Mouse (Mus musculus): Measurements from ENCODE around the gene Scamp4. TPM values are rescaled to one million over a fixed set of nuclear protein-coding genes. Genes with fewer than 3 reads are reported as not detected.

Scamp4 gene
- total RNA-seq (2014; fragmentation: Nextera tagmentation) = 56.1 and 71.8 TPM in 2 replicates
- total RNA-seq (2017) = 12.7 and 23.3 TPM in 2 replicates

DNA sequence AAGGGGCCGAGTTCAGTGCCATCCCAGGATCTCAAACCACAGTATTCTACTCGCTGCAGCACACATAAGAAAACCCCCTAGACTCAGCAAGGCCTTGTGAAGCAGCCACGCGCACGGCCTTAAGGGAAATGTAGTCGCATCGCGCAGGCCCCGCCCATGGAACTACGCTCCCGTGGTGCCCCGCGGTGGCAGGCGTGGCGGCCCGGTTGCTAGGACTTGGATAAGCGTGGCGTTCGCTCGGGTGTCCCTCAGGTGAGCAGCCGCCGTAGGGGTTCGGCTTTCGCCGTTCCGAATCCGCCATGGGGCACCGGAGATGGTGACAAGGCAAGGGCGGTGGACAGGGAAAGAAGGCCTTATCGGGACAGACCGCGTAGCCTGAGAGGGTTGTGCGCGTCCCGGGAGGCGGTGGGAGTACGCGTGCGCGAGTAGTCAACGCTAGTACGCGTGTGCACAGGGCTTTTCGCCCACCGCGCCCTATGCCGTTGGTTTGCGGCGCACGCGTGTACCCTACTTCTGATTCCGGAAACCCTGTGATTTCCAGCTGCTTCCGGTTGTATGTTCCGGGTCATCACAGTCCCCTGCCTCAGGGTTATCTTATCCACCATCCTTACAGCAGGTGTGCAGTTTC is at the start of gene Scamp4, which contains the start of gene Adat3:
Gene Scamp4, plus strand, starts transcription at position 175 of the 628 bp plus-strand sequence.
Gene Adat3, plus strand, starts transcription at position 183 of the 628 bp plus-strand sequence.
- peak; percentile 89 for ATAC-seq (replicated peaks; ENCODE audit: low FRiP score, low TSS enrichment, poor library complexity, severe bottlenecking)

DNA sequence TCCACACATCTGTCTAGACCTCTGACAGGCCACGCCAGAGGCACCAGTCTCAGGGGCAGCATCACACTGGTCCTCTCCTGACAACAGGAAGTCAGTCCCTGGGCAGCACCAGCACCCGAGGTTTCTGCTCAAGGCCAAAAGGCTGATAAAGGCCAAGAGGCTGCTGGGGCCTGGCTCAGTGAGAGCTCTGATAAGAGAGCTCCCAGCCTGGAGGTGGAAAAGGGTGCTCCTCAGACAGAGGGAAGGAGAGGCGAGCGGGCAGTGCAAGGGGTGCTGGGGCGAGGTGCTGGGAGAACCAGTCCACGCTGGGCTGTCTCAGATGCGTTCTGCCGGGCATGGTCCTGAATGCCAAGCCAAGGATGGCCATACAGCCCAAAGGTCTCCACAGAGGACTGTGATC is 49.1 kb upstream of the Scamp4 start:
- ATAC-seq (replicated peaks; ENCODE audit: low FRiP score, low TSS enrichment, poor library complexity, severe bottlenecking) = peak; percentile 80

DNA sequence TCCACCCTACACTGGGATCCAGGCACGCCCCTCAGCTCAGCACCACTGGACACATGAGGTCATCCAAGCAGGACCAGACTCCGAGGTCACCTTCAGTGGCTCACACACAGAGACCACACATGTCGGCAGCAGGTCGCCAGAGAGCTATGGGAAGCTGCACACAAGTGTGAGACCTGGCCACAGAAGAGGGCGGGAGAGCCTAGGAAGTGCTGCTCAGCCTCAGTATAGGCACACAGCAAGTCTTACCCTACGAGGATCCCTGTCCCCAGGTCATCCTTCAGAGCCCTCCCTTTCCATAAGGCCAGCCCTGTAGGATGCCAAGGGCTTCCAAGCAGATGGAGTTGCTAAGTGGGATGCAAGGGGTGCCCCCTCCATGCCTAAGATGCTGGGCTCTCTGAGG is 48.7 kb upstream of the Scamp4 start:
- ATAC-seq (replicated peaks; ENCODE audit: low FRiP score, low TSS enrichment, poor library complexity, severe bottlenecking) = 0 out of 2 replicates have a peak, but pooled peaks have one; percentile 8

DNA sequence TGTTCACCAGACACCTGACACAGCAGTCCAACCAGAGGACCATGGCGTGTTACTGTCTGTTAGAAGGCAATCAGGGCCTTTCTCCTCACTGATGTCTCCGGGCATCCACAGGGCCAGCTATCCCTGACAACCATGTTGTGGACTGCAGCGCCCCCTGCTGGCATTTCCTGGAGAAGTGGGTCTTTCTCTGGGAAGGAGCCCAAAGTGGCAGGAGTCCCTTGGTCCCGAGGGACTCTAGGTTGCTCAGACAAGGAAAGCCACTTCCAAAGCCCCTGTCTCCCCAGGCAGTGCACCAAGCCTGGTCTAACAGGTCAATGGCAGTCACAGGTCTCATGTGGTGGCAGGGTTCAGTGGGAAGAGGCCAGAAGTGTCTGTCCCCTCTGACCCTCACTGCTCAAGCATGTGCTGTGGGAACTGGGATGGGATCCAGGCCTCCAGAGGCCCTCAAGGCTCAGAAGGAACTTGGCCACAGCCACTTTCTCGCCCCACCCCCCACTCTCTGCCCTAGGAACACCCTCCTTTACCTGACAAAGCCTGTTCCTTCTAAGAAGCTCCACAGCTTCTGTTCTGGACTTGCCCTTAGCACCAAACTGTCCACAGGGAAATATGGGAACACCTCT is 45.2 kb upstream of the Scamp4 start:
- ATAC-seq (replicated peaks; ENCODE audit: low FRiP score, low TSS enrichment, poor library complexity, severe bottlenecking) = 0 out of 2 replicates have a peak, but pooled peaks have one; percentile 18

DNA sequence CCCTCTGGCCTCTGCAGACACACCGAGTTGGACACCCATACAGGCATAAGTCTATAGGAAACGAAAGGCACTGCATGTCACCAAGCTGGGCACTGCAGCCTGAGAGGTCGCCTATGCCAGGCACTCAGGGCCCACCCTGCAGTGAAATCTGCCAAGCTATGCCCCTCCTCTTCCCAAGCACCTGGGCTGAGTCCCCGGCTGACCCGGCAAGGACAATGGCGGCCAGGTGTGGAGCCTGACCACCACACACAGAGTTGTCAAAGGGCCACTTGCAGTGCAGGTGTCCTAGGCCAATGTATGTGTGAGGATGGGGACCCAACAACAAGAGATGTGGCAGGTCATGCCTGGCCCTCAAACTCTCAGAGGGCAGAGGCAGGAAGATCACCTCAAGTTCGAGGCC is 43.2 kb upstream of the Scamp4 start:
- no peak for ATAC-seq (replicated peaks; ENCODE audit: low FRiP score, low TSS enrichment, poor library complexity, severe bottlenecking)

DNA sequence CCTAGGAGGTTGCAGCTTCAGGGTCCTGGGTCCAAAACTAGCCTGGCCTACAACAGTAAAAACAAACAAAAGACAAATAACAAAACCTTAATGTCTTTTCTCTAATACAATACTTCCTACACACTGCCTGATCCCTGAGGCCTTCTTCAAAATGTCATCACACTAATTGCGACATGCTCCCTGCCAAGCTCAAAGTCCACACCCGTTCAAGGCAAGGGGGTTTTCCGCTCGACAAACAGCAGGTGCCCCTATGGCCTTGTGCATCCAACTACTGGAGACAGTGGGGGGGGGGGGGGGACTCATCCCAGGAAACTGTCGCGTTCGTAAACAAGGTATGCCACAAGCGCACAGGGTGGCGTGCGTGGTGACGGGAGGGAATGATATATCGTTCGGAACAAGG is 42.1 kb upstream of the Scamp4 start:
- no peak for ATAC-seq (replicated peaks; ENCODE audit: low FRiP score, low TSS enrichment, poor library complexity, severe bottlenecking)

DNA sequence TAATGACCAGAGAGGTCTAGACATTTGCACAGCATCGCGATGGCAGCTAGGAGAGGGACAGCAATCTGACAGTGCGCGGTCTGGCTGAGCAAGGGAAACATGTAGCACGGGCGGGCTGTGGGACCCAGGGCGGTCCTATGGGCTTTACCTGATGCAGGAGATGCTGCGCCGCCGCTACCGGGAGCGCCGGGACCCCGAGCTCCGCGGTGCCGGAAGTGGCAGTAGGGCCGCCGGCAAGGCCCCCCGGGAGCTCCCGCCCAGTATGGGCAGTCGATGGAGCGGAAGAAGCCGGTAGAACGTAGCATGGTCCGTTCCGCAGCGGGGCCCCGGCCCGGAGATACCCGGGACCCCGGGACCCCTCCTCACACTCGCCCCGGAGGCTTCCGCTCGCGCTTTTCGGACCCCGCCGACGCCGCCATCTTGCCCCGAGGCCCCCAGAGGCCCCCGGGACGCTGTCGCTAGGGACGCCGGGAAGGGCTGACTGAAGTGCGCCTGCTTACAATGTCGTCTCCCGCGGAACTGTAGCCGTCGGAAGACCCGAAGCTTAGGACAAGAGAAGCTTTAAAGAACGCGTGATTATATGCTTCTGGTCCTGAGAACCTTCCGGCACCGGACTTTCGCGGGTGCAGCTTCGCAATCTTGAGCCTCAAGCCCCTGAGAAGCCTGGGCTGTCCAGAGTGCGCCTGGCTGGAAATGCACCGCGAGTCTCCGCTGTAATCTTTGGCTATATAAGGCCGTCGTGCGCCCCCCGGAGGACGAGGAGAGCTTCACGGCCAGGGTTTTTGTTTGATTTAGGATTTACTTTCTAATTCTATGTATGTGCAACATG is 41.3 kb upstream of the Scamp4 start, which contains the start of gene Rexo1:
Gene Rexo1, minus strand, starts transcription at position 445 of the 829 bp plus-strand sequence.
- ATAC-seq (replicated peaks; ENCODE audit: low FRiP score, low TSS enrichment, poor library complexity, severe bottlenecking) = peak; percentile 79

DNA sequence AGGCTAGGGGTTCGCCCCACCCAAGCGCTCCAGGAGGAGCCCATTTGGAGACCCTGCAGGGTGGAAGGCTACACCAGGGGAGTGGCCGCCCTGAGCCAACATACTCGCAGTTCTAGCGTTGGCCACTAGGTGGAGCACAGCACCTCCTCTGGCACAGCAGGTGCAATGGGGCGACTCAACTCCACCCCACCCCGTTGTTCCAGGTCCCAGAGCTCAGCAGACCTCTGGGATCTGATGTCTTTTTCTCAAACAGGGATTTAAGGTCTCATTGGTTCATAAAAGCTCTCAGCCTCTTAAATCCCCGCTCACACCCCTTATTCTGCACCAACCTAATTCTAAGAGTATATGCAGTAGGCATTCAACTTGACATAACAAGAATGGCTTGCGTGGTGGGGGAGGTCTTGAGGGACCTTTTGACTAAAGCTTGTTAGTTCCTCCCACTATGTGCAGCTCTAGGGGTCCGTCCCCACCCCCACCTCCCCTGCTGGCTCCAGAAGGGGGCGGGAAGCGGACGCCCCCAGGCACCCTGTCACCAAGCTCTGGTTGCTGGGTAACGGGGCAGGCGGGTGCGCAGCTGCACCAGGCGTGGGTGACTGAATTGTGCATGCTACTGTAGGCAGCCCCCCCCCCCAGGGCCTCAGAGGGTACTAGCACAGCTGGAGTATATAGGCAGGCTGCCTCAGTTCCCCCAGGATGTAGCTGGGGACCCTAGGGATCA is 36.1 kb upstream of the Scamp4 start:
- ATAC-seq (replicated peaks; ENCODE audit: low FRiP score, low TSS enrichment, poor library complexity, severe bottlenecking) = peak; percentile 54; the same call in 1 of the 2 replicates

DNA sequence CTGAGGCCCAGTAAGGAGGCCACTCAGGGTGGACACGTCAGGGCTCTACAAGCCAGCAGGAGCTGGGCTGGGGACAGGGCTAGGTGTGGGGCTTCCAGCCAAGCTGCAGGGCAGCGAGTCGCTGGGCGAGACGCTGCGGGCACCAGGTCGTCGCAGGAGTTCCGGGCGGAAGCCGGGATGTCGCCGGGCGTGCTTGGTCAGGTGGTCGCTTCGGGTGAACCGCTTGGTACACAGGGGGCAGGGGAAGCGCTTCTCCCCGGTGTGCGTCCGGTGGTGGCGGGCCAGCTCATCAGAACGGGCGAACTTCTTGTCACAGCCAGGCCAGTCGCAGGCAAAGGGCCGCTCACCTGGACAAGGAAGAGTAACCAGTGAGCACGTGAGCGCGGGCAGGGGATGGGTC is 33.8 kb upstream of the Scamp4 start:
- no peak for ATAC-seq (replicated peaks; ENCODE audit: low FRiP score, low TSS enrichment, poor library complexity, severe bottlenecking)

DNA sequence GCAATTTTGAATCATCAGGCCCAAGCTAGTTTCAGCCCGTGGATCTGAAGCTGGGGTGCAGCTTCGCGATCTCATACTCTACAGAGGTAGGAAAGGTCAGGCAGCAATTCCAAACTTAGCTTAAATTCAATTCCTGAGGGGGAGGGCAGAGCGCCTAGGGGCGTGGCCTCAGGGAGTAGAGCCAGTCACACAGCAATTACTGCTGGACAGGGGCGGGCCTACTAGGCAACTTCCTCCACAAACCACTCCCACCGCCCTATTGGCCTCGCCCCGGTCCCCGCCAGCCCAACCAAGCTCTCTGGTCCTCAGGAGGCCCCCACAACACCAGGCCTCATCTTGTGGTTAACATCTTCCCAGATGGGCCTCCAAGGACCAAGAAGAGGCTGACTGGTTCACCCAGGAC is 33.0 kb upstream of the Scamp4 start:
- peak; percentile 60 for ATAC-seq (replicated peaks; ENCODE audit: low FRiP score, low TSS enrichment, poor library complexity, severe bottlenecking)

DNA sequence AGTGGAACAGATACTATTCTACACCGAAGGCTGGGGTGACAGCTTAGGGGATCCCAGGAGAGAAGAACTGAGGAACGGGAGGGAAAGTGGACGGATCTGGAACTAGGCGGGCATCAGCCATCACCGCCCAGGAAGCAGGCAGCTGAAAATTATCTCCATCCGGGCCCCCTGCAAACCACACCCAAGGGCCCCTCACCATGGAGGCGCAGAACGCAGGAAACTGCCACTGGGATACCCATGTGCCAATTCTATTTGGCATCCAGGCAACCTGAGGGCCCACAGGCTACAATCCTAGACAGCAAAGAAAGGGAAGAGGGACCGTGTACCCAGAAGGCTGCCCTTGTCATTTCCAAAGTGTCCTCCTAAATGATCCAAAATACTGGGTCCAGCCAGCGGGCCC is 32.3 kb upstream of the Scamp4 start:
- ATAC-seq (replicated peaks; ENCODE audit: low FRiP score, low TSS enrichment, poor library complexity, severe bottlenecking) = no peak

DNA sequence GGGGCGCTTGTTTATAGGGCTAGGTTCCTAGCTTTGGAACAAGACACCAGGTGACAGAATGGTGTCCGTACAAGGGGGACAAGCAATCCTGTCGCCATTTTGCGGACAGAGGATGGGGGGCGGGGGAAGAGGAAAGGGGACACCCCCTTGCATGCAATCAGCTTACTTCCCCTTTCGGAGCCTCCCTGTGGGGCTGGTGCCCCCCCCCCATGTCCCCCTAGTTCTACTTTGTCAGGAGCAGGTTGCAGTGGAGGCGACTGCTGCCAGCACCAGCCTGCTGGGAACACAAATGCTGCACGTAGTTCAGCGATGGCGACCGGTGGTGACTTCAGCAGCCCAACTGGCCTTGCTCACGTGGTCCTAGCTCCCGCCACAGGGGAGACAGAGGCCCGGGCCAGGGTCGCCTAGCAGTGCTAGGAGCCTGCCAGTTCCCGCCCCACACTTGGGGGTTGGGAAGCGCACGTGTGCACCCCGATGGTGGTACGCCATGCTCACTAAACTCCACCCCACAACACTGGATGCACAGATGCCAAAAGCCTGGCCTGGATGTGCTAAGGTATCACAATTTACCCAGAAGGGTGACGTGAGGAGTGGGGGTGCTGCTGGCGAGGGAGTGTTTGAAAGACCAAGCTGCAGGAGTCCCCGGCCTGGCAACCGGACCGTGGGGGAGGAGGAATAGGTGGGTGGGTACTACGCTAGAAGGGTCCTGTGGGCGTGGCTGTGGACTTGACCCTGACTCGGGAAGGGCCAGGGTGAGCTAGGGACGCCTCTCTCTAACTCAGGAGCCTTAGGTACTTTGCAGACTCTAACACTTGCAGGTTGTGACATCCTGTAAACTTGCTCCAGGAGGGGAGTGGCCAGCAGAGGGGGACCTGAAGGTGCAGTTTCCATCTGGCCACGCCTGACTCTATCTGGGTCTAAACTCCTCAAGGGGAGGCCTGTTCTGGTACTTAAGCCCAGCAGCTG is 31.5 kb upstream of the Scamp4 start:
- ATAC-seq (replicated peaks; ENCODE audit: low FRiP score, low TSS enrichment, poor library complexity, severe bottlenecking) = peak; percentile 13

DNA sequence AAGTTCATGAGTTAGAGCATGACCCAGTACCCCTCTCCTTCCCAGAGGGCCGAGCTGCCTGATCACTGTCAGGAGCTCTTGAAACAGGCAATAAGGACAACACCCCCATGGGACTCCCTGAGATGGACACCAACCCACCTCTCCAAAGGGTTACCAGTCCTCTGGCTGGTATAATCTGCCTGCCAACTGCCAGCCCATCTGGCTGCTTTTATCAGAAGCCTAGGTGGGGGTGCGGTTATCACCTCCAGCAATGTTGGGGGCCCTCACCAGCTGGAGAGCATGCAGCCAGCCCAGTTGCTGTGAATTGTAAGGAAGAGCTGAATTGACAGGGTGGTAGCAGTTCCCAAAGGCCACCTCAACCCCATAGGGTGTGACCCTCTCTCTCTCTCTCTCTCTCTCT is 30.2 kb upstream of the Scamp4 start:
- ATAC-seq (replicated peaks; ENCODE audit: low FRiP score, low TSS enrichment, poor library complexity, severe bottlenecking) = peak; percentile 44

DNA sequence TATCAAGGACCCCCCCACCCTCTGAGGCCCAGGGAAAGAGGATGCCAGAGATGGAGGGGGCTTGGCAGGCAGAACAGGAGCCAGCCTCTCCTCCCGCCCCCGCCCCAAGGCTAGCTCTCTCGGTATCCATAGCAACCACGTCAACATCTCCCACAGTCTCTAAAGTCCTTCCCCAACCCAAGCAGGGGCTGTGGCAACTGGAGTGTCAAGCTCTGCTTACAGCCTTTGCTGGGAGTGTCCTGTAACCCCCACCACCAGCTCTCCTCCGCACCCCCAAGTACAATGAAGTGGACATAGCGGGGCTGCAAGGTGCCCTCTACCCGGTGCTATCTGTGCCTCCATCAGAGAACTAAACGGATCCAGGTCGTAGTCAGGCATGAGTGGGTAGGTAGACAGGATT is 28.7 kb upstream of the Scamp4 start:
- no peak for ATAC-seq (replicated peaks; ENCODE audit: low FRiP score, low TSS enrichment, poor library complexity, severe bottlenecking)

DNA sequence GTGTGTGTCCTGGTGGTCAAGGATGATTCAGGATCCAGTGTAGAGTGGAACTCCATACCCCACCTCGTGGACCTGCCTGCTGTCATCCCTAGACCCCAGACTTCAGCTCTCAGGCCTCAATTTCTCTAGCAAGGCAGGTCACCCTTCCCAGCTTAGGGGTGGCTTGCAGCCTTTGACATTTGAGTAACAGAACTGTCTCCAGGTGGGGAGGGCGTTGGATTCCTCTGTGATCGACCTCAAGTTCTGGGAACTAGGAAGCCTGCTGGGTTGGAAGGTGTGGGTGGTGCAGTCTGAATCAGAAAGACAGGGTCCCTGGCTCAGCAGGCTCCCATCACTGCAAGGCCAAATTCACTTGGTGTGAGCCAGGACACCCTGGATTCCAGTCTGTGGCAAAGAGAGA is 27.8 kb upstream of the Scamp4 start:
- no peak for ATAC-seq (replicated peaks; ENCODE audit: low FRiP score, low TSS enrichment, poor library complexity, severe bottlenecking)

DNA sequence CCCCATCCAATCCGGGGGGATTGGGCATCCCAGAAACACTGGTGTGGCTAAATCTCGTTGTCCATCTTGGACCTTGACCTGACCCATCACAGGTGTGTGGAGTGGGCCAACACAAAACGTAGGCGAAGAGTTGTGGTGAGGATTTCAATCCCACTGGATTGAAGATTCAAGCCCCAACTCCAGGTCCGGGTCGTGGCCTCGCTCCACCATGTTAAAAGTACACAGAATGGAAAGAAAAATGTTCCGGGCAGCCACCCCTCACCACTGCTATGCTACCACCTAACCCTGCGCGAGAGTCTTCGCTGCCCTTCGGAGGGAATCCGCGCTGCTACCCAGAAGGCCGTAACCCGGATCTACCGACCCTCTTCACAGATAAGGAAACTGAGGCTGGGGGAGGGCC is 26.7 kb upstream of the Scamp4 start:
- no peak for ATAC-seq (replicated peaks; ENCODE audit: low FRiP score, low TSS enrichment, poor library complexity, severe bottlenecking)

DNA sequence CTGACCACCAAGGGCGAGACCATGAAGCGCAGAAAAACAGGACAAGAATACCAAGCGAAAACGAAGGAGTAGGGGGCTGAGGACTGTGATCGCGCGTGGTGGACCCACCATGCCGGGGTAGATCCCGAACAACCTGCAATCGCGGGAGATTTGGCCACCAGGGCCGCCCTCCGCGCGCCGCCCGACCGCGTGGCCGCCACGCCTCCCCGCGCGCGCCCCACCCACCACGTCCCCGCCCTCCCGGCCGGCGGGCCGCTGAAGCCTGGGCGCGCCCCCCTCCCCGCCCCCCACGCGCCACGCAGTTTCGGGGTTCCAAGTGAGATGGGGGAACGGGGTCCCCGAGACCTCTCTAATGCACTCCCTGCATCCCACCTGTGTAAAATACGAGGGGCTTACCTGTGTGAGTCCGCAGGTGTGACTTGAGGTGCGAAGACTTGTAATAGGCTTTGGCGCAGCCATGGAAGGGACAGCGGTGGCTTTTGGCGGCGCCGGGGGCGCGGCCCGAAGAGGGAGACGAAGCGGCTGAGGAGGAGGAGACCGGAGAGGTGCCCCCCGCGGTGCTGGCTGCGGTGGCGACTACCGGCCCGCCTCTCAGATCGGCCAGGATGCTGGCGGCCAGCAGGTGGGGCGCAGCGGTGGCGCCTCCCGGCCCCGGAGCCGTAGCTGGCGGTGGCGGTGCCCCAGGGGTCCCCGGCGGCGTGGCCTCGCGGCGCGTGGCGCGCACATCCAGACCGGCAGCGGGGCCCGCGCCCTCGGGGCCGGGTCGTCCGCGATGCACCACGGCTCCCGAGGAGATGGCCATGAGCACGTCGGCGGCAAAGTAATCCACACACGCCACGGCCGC is 26.1 kb upstream of the Scamp4 start:
- ATAC-seq (replicated peaks; ENCODE audit: low FRiP score, low TSS enrichment, poor library complexity, severe bottlenecking) = no peak
